Mouse (Mus musculus): Measurements from ENCODE around the gene Hikeshi. TPM values are rescaled to one million over a fixed set of nuclear protein-coding genes. Genes with fewer than 3 reads are reported as not detected.

Gene Hikeshi
- total and polyA plus RNA-seq, 3 experiments = 66.6 to 126 (median 67.5) TPM

- Histone ChIP-seq H3K9me3 (replicated peaks; ENCODE audit: low read length) (no peaks in the 10 kb centered on the region), H3K4me2 (ENCODE audit: insufficient read depth, low read depth, poor library complexity, severe bottlenecking) (no peak overlapping the region), H3K4me3 (replicated peaks in 1 of 3; ENCODE audit: low read depth in 2 of 3, low read length in 2 of 3, poor library complexity in 1 of 3) (no peak overlapping the region), H3K27me3 (replicated peaks) (no peaks in the 10 kb centered on the region), H3K36me3 (replicated peaks in 1 of 2; ENCODE audit: control insufficient read depth in 1 of 2, insufficient read depth in 1 of 2, low read length in 1 of 2) (peaks cover 58 to 90% of the 10 kb centered on the region in 2 experiments), H3K4me1 (ENCODE audit: control insufficient read depth in 1 of 2, insufficient read depth in 2 of 2) (peaks cover 0 to 3% of the 10 kb centered on the region in 2 experiments; a peak in 1 of 4 replicates), H3K27ac (ENCODE audit: insufficient read depth, low read depth) (no peak overlapping the region), H3K79me2 (replicated peaks; ENCODE audit: control insufficient read depth, extremely low read depth, insufficient read depth, poor library complexity, severe bottlenecking) (peaks cover 23% of the 10 kb centered on the region), H3K9ac (ENCODE audit: insufficient read depth, low read depth) (no peak overlapping the region)
- in situ Hi-C loops (cut with MboI; ENCODE audit: low pct_ligation_motif_present, low pct_unique_long_range_greater_than_20kb, low sequenced_read_pairs) = no loop called here
- TF ChIP-seq SIN3A (IDR thresholded peaks at IDR 0.05; ENCODE audit: low read length) (no peak), TBP (conservative IDR thresholded peaks at IDR 0.05; ENCODE audit: low read depth, low read length) (no peak), ZMIZ1 (IDR thresholded peaks at IDR 0.05; ENCODE audit: low read depth, low read length) (no peak), MAZ (IDR thresholded peaks at IDR 0.05; ENCODE audit: low read depth, low read length) (no peak), MYC (IDR thresholded peaks at IDR 0.05; ENCODE audit: low read depth, low read length) (no peak), MAFK (IDR thresholded peaks at IDR 0.05; ENCODE audit: insufficient replicate concordance, low read length) (no peak), EP300 (IDR thresholded peaks at IDR 0.05; ENCODE audit: low read length) (no peak), MXI1 (IDR thresholded peaks at IDR 0.05; ENCODE audit: low read depth, low read length) (no peak), USF1 (IDR thresholded peaks at IDR 0.05; ENCODE audit: low read depth, low read length) (no peak), RAD21 (IDR thresholded peaks at IDR 0.05; ENCODE audit: low read depth, low read length) (no peak), CTCF (conservative IDR thresholded peaks at IDR 0.05 in 1 of 2, IDR thresholded peaks at IDR 0.05 in 1 of 2; ENCODE audit: low read depth in 2 of 2, low read length in 2 of 2) (no peak), UBTF (IDR thresholded peaks at IDR 0.05; ENCODE audit: low read depth, low read length) (no peak)
- DNase-seq (ENCODE audit: extremely low read depth) = no peak
- dilution Hi-C loops (cut with MboI; ENCODE audit: extremely low pct_ligation_motif_present, extremely low pct_unique_long_range_greater_than_20kb, low sequenced_read_pairs) = no loop called here
Measured at GRCm38 (mm10) chr7:89966771-89967170, 25.8 kb upstream of the Hikeshi start.

- H3K4me1 ChIP-seq (ENCODE audit: control insufficient read depth in 1 of 2, insufficient read depth in 2 of 2) = peaks cover 0 to 22% of the 10 kb centered on the region in 2 experiments; a peak in 2 of 4 replicates
- H3K9ac ChIP-seq (ENCODE audit: insufficient read depth, low read depth) = no peak overlapping the region
- no peaks in the 10 kb centered on the region for H3K27me3 ChIP-seq (replicated peaks)
- H3K4me2 ChIP-seq (ENCODE audit: insufficient read depth, low read depth, poor library complexity, severe bottlenecking) = no peak overlapping the region
- dilution Hi-C loops (cut with MboI; ENCODE audit: extremely low pct_ligation_motif_present, extremely low pct_unique_long_range_greater_than_20kb, low sequenced_read_pairs) = no loop called here
- TF ChIP-seq EP300 (IDR thresholded peaks at IDR 0.05; ENCODE audit: low read length) (no peak), IRF4 (IDR thresholded peaks at IDR 0.05; ENCODE audit: low read depth, low read length) (no peak), CHD1 (IDR thresholded peaks at IDR 0.05; ENCODE audit: low read depth, low read length) (no peak)
- no peak for DNase-seq (ENCODE audit: extremely low read depth)
- in situ Hi-C loops (cut with MboI; ENCODE audit: low pct_ligation_motif_present, low pct_unique_long_range_greater_than_20kb, low sequenced_read_pairs) = no loop called here
- peaks cover 21% of the 10 kb centered on the region; the same call in 1 of the 2 replicates for H3K79me2 ChIP-seq (replicated peaks; ENCODE audit: control insufficient read depth, extremely low read depth, insufficient read depth, poor library complexity, severe bottlenecking)
- peaks cover 60 to 88% of the 10 kb centered on the region in 2 experiments for H3K36me3 ChIP-seq (replicated peaks in 1 of 2; ENCODE audit: control insufficient read depth in 1 of 2, insufficient read depth in 1 of 2, low read length in 1 of 2)
- H3K9me3 ChIP-seq (replicated peaks; ENCODE audit: low read length) = no peaks in the 10 kb centered on the region
- no peak overlapping the region for H3K4me3 ChIP-seq (replicated peaks in 1 of 3; ENCODE audit: low read depth in 2 of 3, low read length in 2 of 3, poor library complexity in 1 of 3)
- H3K27ac ChIP-seq (ENCODE audit: insufficient read depth, low read depth) = no peak overlapping the region
Measured at GRCm38 (mm10) chr7:89963135-89963534, 22.1 kb upstream of the Hikeshi start.

GRCm38 (mm10) chr7:89957300-89957699 is 16.3 kb upstream of the Hikeshi start:
- TF ChIP-seq KAT2A (IDR thresholded peaks at IDR 0.05; ENCODE audit: insufficient replicate concordance, low read length) (no peak), CHD1 (IDR thresholded peaks at IDR 0.05; ENCODE audit: low read depth, low read length) (no peak), CHD2 (IDR thresholded peaks at IDR 0.05; ENCODE audit: low read length) (no peak)
- no peak overlapping the region for H3K27ac ChIP-seq (ENCODE audit: insufficient read depth, low read depth)
- no peak overlapping the region for H3K4me2 ChIP-seq (ENCODE audit: insufficient read depth, low read depth, poor library complexity, severe bottlenecking)
- no peaks in the 10 kb centered on the region for H3K9me3 ChIP-seq (replicated peaks; ENCODE audit: low read length)
- no peak overlapping the region for H3K4me3 ChIP-seq (replicated peaks in 1 of 3; ENCODE audit: low read depth in 2 of 3, low read length in 2 of 3, poor library complexity in 1 of 3)
- in situ Hi-C loops (cut with MboI; ENCODE audit: low pct_ligation_motif_present, low pct_unique_long_range_greater_than_20kb, low sequenced_read_pairs) = no loop called here
- H3K27me3 ChIP-seq (replicated peaks) = no peaks in the 10 kb centered on the region
- DNase-seq (ENCODE audit: extremely low read depth) = no peak
- dilution Hi-C loops (cut with MboI; ENCODE audit: extremely low pct_ligation_motif_present, extremely low pct_unique_long_range_greater_than_20kb, low sequenced_read_pairs) = no loop called here
- H3K79me2 ChIP-seq (replicated peaks; ENCODE audit: control insufficient read depth, extremely low read depth, insufficient read depth, poor library complexity, severe bottlenecking) = peaks cover 25% of the 10 kb centered on the region
- H3K36me3 ChIP-seq (replicated peaks in 1 of 2; ENCODE audit: control insufficient read depth in 1 of 2, insufficient read depth in 1 of 2, low read length in 1 of 2) = peaks cover 55 to 80% of the 10 kb centered on the region in 2 experiments
- H3K4me1 ChIP-seq (ENCODE audit: control insufficient read depth in 1 of 2, insufficient read depth in 2 of 2) = peaks cover 3 to 30% of the 10 kb centered on the region in 2 experiments; a peak in 3 of 4 replicates
- no peak overlapping the region for H3K9ac ChIP-seq (ENCODE audit: insufficient read depth, low read depth)

All from CH12.LX (cell line).